Mouse (Mus musculus) ES-Bruce4 (cell line): ENCODE results near the gene Tmem116.

ENCODE experiments used
- CTCF ChIP-seq: IDR thresholded peaks from one replicate; pipeline ENCODE4 v1.8.1; 2011; ENCODE audit warnings: low read depth, low read length
- EP300 ChIP-seq: IDR thresholded peaks from 2 replicates; pipeline ENCODE4 v1.6.1; 2011; ENCODE audit warnings: low read depth, low read length; ENCODE audit not compliant: insufficient read depth

- no peak for TF ChIP-seq CTCF
- no peak for TF ChIP-seq EP300
Measured at GRCm38 (mm10) chr5:121474610-121475009, 22.9 kb downstream of the Tmem116 start.
